Mouse (Mus musculus) adrenal gland, adult 18-20 months (tissue): Measurements from ENCODE around the gene Fos. TPM values are rescaled to one million over a fixed set of nuclear protein-coding genes. Genes with fewer than 3 reads are reported as not detected.
"Not testable (repeated sequence)": the region's sequence is repeated elsewhere in the genome, so short reads cannot be mapped to it uniquely, and the experiment has no call there.

ENCODE experiments used
- DNase-seq, 2 experiments: peaks; one replicate each; pipeline ENCODE4 v3.0.0; 2021 to 2022; ENCODE audit warnings: low spot score in 2 of 2
- total RNA-seq, 2 experiments: library from RNA; stranded (reverse); gene quantifications; 1 replicate in 1 of 2; 2 replicates in 1 of 2; pipeline ENCODE4 v1.2.3; 2021

Fos gene
- total RNA-seq, 2 experiments from 2014 or later: 2.9 to 4.3 TPM

DNA sequence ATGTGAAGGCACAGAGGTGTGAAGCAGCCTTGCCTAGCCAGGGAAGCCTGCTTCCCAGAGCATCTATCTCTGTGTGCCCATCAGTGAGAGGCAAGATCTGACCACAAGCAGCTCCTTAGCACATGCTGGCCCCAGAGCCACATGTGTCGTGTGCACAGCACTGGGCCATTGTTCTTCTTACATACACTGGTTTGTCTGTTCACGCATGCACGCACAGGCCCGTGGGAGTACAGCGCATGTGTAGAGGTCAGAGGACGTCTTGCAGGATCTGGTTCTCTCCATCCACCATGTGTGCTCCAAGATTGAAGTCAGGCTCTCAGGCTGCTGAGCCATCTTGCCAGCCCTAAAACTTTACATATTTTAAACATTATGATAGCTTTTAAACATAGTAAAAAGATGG, 47.4 kb downstream of the Fos start:
- no peak for DNase-seq

DNA sequence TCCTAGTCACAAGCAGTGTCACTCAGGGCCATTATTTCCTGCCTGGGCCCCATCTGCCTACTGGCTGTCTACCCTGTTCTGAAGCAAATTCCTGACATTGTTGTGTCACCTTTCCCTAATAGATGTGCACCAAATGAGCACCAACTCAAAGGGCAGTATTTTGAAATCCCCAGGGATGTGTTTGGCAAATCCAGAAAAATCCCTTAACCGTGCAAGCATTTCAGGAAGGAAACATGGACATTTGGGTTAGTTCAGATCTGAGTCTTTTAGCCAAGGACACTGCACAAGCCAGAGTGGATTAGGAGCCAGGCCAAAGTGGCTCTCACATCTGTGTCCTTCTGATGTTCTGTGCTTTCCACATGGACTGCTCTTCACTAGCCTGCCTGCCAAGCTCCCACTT, 48.0 kb downstream of the Fos start:
- no peak for DNase-seq

GRCm38 (mm10) chr12:85522631-85523388, 49.1 kb downstream of the Fos start:
- no peak for DNase-seq

DNA sequence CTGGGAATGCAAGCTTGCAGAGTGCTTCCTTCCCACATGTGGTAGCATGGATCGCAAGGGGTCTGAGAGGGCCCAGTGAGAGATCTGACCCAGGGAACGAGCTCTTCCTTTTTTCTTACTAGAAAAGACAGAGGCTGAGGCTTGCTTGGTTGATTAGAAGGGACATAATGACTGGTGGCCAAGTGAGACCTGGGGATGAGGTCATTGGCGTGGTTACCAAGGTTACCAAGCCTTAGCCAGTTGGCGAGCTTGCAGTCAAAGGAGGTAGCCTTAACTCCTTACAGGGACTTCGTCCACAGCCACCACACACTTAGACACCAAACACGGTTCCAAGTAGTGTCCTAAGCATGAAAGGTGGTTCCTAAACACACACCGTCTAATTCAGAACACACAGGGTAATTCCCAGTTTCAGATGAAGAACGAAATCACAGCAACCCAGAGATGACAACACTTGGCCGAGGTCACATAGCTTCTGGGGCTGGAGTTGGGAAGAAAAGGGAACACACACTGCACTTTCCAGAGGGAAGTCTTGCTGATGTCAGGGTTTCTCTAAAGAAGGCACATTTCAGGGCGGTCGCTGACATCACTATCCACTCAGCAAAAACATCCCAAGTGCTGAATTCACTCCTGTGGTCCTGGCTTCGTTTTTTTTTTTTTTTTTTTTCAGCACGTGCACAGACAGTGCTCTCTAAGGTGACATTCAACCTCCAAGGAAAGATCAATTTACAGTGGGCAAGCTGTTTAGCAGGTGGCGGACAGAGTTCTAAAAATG, 49.9 kb downstream of the Fos start:
- no peak for DNase-seq

DNA sequence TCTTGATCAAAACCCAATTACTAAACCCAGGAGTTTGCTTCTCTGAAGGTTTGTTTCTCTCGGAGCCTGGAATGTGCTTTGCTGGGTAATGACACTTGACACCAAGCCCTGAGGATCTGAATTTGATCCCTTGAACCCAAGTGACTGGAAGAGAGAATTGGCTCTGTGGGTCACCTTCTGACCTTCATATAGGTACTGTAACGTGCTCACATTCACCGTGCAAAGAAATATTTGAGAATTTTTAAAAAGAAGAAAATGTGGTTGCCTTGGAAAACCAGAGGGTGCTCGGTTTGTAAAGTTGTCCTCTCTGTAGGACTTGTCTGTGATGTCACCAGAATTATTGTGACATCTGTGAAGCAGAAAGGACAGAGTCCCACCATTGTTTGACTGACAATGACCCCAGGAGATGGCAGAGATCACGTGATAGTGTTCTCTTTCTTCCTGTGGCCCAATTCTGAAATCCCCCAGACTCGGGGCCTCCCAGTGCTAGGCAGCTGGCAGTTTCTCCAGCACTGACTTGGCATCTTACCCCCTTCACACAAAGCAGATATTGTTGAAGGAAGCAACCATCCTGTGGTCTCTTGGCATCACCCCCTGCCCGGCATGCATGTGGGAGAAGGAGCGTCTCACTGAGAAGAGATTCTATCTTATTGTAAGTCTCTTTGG, 50.6 kb downstream of the Fos start:
- DNase-seq: no peak

DNA sequence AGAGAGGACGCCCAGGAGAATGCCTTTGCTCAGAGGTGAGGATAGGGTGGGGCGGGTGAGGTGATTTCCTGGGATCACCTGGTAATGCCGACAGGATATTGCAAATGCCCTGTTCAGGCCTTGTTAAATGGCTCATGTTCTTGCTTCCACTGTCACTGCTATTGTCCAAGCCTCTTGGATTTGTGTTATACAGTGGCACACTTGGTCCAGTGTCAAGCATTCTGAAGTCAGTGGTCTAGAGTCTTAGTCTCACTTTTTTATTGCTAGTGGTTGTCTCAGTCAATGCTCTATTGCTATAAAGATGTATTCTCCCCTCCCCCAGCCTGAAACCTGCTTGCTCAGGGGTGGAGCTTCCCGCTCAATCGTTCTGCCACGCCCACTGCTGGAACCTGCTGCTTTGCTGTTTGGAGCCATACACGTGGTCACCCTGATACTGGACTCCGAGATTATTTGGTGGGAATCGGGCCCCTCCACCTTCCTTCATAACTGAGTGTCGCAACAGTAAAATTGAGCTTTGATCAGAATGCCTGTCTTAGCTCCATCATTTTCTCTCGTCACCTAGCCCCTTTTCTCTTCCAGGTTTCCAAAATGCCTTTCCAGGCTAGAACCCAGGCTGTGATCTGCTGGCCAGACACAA, 51.3 kb downstream of the Fos start:
- DNase-seq: not testable (repeated sequence)

Other genes starting within 250 kb of the Fos start
- gene Mlh3, start 203.3 kb upstream of the Fos start, total RNA-seq: 1 to 10 TPM; 8.0 to 9.2 TPM
- 10 to 100 TPM; 30.1 to 37.4 TPM for gene Acyp1, start 185.5 kb upstream of the Fos start, total RNA-seq
- 1 to 10 TPM; 1.8 to 2.1 TPM for gene Zc2hc1c, start 185.3 kb upstream of the Fos start, total RNA-seq
- gene Nek9, start 134.5 kb upstream of the Fos start, total RNA-seq: 10 to 100 TPM; 90.7 to 95.5 TPM
- 100 to 1,000 TPM; 234 to 328 TPM for gene Tmed10, start 99.0 kb upstream of the Fos start, total RNA-seq
- gene Jdp2, start 125.1 kb downstream of the Fos start, total RNA-seq: 10 to 100 TPM; 18.4 to 23.4 TPM
- gene Batf, start 212.8 kb downstream of the Fos start, total RNA-seq: 1 to 10 TPM in 1 of 2 experiments, under 1 TPM in 1; 0.99 to 1.5 TPM